Mouse (Mus musculus) brown adipose tissue, adult 24 weeks (tissue): ENCODE measurements around the gene Tbc1d5. TPM values are rescaled to one million over a fixed set of nuclear protein-coding genes. Genes with fewer than 3 reads are reported as not detected.

Experiments used
- H3K27ac ChIP-seq: fragments of 200-500 bp; replicated peaks from 2 replicates; pipeline ENCODE4 v1.5.1; 2012; ENCODE audit warnings: low read depth, mild to moderate bottlenecking, low read length
- H3K4me1 ChIP-seq: fragments of 200-500 bp; 2 replicates; pipeline ENCODE4 v1.6.1; 2012; ENCODE audit warnings: low read length, mixed read lengths; ENCODE audit not compliant: control insufficient read depth, insufficient read depth, insufficient read length
- H3K4me3 ChIP-seq: fragments of 200-500 bp; 2 replicates; pipeline ENCODE4 v1.5.1; 2012; ENCODE audit warnings: low read depth, mild to moderate bottlenecking, low read length, moderate library complexity; ENCODE audit not compliant: insufficient read depth
- polyA plus RNA-seq: library from polyadenylated mRNA; stranded (reverse); fragments of >200 nt; gene quantifications from 2 replicates; pipeline ENCODE4 v1.2.4, GENCODE M21; 2012; ENCODE audit not compliant: missing spikeins, insufficient read depth, insufficient read length

Tbc1d5 gene
- polyA plus RNA-seq, 1 experiment = 11.3 TPM

DNA sequence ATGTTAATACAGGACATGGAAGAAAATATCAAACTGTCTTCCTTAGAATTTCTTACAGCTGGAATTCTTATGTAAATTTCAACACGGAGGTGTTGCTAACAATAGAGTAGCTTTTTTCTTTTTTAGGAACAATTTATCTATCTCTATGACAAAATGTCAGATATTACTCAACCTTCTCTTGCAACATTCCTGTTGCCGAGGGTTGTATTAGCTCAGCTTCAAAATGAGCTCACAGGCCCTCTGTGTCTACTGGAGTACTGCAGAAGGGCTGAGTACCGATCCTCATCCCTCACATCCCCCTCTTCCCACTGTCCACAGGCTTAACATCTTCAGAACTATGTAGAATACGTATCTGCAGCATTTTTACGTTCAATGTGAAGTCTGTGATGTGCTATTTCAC is 302.7 kb downstream of the Tbc1d5 start:
- Histone ChIP-seq H3K4me3 (no peak overlapping the region), H3K27ac (no peak overlapping the region), H3K4me1 (no peaks in the 10 kb centered on the region)

DNA sequence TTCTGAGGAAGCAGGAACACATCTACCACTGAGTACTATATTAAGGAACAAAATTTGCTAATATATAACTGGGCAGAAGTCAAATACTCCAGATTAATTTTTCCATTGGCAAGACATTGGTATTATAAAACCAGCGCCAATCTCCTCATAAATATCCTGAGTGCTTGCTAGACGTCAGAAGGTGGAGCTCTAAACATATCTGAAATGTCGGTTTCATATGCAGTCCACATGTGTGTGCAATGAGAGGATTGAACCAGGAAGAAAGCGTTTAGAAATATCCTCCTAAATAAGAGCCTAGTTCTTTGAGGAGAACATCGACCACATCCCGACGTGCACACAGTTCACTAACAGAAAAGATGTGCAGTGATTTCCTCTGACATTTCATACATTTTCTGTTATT is 305.1 kb downstream of the Tbc1d5 start:
- Histone ChIP-seq H3K27ac (no peak overlapping the region), H3K4me3 (no peak overlapping the region), H3K4me1 (no peaks in the 10 kb centered on the region)

- H3K27ac ChIP-seq = no peak overlapping the region
- H3K4me3 ChIP-seq = no peak overlapping the region
- H3K4me1 ChIP-seq = no peaks in the 10 kb centered on the region
Observed at GRCm38 (mm10) chr17:50872600-50872999, 306.6 kb downstream of the Tbc1d5 start.

- Histone ChIP-seq H3K4me1 (no peaks in the 10 kb centered on the region), H3K27ac (no peak overlapping the region), H3K4me3 (no peak overlapping the region)
Observed at GRCm38 (mm10) chr17:50867297-50867696, 311.9 kb downstream of the Tbc1d5 start.

GRCm38 (mm10) chr17:50864781-50865180 is 314.4 kb downstream of the Tbc1d5 start:
- no peak overlapping the region for H3K27ac ChIP-seq
- H3K4me3 ChIP-seq = no peak overlapping the region
- no peaks in the 10 kb centered on the region for H3K4me1 ChIP-seq

- H3K4me1 ChIP-seq = no peaks in the 10 kb centered on the region
- H3K4me3 ChIP-seq = no peak overlapping the region
- no peak overlapping the region for H3K27ac ChIP-seq
Observed at GRCm38 (mm10) chr17:50853220-50853619, 325.9 kb downstream of the Tbc1d5 start.

GRCm38 (mm10) chr17:50851382-50851781 is 327.8 kb downstream of the Tbc1d5 start:
- no peak overlapping the region for H3K4me3 ChIP-seq
- H3K4me1 ChIP-seq = no peaks in the 10 kb centered on the region
- no peak overlapping the region for H3K27ac ChIP-seq

DNA sequence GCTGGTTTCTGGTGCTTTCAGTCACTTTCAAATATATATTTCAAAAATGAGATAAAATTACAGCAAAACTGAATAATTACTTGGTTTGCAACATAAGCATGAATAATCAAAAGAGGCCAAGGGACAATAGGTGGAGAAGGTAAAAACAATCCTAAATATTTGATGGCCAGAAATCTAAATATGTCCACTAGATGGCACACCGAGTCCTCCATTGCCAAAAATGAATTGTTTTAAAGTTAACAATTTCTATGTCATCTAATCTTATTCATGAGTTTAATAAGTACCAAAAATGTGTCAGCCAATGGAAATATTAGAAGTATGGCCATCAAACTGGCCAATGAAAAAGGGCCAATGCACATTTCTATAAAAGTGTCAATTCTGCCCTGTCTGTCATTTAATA is 365.1 kb downstream of the Tbc1d5 start:
- no peak overlapping the region for H3K4me3 ChIP-seq
- no peak overlapping the region for H3K27ac ChIP-seq
- H3K4me1 ChIP-seq = no peaks in the 10 kb centered on the region

- no peak overlapping the region for H3K4me3 ChIP-seq
- no peaks in the 10 kb centered on the region for H3K4me1 ChIP-seq
- H3K27ac ChIP-seq = no peak overlapping the region
Observed at GRCm38 (mm10) chr17:50813580-50813979, 365.6 kb downstream of the Tbc1d5 start.

DNA sequence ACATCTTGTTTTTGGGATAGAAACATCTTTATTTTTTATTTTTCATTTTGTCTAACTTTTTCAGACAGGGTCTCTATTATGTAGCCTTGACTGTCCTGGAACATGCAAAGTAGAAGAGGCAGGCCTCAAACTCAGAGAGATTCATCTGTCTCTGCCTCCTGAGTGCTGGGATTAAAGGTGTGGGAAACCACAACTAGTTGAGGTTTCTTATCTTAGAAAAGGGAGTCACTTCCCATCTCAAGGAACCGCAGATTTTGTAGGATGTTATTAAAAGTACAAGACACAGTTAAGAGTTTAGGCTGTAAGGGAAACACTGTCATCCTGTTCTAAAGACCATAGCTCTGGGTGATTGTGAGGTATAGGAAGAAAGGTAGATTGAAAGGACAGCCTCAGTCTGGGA is 373.5 kb downstream of the Tbc1d5 start:
- Histone ChIP-seq H3K4me1 (no peaks in the 10 kb centered on the region), H3K4me3 (no peak overlapping the region), H3K27ac (no peak overlapping the region)

DNA sequence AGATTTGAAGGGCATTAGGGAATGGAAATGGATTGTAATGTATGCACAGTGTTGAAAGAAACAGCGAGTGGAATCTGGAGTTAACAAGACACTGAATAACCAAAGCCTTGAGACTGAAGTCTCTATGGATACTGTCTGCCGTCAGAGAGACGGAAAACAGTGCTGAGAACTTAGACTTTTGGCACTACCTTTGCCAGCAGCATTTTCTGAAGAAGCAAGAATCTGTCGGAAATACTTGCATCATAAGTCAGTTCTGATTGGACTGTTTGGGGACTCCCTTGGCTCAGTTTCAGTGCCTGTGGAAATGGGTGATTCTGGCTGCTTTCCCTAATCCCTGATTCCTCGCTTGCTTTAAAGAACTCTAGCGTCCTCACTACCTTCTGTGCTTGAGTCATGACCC is 375.9 kb downstream of the Tbc1d5 start:
- no peaks in the 10 kb centered on the region for H3K4me1 ChIP-seq
- H3K4me3 ChIP-seq = no peak overlapping the region
- no peak overlapping the region for H3K27ac ChIP-seq

GRCm38 (mm10) chr17:50802380-50802779 is 376.8 kb downstream of the Tbc1d5 start:
- no peak overlapping the region for H3K4me3 ChIP-seq
- H3K4me1 ChIP-seq = no peaks in the 10 kb centered on the region
- no peak overlapping the region for H3K27ac ChIP-seq

- H3K27ac ChIP-seq = no peak overlapping the region
- H3K4me1 ChIP-seq = no peaks in the 10 kb centered on the region
- no peak overlapping the region for H3K4me3 ChIP-seq
Observed at GRCm38 (mm10) chr17:50795445-50796095, 383.6 kb downstream of the Tbc1d5 start.

DNA sequence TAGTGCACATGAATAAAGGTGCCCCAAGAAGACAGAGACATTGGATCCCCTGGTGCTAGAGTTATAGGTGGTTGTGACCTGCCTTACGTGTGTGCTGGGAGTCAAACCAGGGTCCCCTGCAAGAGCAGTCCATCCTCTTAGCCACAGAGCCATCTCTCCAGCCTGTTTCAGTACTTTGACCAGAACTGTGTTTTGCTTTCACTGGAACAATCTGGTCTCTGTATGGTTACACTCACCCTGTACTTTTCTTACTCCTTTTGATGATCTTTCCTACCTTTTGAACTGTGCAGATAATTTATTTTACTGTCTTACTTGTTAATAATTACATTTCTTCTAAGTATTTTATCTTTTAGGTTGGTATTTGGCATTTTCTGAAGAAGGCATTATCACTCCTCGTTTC is 387.5 kb downstream of the Tbc1d5 start:
- Histone ChIP-seq H3K4me3 (no peak overlapping the region), H3K4me1 (no peaks in the 10 kb centered on the region), H3K27ac (no peak overlapping the region)

DNA sequence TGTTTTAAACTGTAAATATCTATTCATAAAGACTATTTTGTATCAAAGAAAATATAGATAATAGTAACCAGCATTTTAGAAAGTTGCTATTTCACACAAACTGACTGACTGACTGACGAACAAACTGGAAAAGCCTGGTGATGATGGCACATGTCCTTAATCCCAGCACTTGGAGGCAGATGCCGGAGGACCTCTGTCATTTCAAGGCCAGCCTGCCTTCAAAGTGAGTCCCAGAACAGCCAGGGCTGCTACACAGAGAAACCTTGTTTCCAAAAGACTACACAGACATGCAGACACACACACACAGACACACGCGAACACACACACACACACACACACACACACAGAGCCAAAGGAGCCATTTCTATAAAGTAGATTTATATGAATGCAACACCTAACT is 390.3 kb downstream of the Tbc1d5 start:
- H3K4me3 ChIP-seq = no peak overlapping the region
- H3K27ac ChIP-seq = no peak overlapping the region
- no peaks in the 10 kb centered on the region for H3K4me1 ChIP-seq

DNA sequence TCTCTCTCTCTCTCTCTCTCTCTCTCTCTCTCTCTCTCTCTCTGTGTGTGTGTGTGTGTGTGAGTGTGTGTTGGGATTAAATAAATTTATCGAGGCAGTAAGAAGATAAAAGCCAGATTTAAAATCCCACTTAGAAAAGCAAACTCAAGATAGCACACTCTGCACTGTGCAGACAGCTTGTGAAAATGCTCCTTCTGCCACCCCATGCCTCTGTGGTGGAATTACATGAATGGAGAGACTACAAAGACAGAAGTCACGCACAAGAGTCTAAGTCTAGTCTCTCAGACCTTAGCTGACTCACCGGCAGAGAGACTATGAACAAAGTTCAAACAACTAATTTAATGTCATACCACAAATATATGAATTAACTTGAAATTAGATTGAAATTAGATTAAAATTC is 403.9 kb downstream of the Tbc1d5 start:
- Histone ChIP-seq H3K27ac (no peak overlapping the region), H3K4me1 (no peaks in the 10 kb centered on the region), H3K4me3 (no peak overlapping the region)

GRCm38 (mm10) chr17:50764387-50764786 is 414.8 kb downstream of the Tbc1d5 start:
- no peaks in the 10 kb centered on the region for H3K4me1 ChIP-seq
- no peak overlapping the region for H3K27ac ChIP-seq
- no peak overlapping the region for H3K4me3 ChIP-seq
